Mouse (Mus musculus): Measurements from ENCODE around the gene Cip2a. TPM values are rescaled to one million over a fixed set of nuclear protein-coding genes. Genes with fewer than 3 reads are reported as not detected.
A peak's percentile ranks its signal among the peaks of the same experiment; 100 is the strongest.

The Cip2a gene
- 10 to 100 TPM; 10.8 to 12.2 TPM for total RNA-seq (2021)
- long read RNA-seq, experiment 1, partial matches to known transcripts, result 0 of 4 reads
- long read RNA-seq, experiment 1, other reads (novel, unspliced or antisense), result 2 of 4 reads
- long read RNA-seq, experiment 2, partial matches to known transcripts, result 0 of 4 reads
- long read RNA-seq, experiment 2, other reads (novel, unspliced or antisense), result 1 of 4 reads

DNA sequence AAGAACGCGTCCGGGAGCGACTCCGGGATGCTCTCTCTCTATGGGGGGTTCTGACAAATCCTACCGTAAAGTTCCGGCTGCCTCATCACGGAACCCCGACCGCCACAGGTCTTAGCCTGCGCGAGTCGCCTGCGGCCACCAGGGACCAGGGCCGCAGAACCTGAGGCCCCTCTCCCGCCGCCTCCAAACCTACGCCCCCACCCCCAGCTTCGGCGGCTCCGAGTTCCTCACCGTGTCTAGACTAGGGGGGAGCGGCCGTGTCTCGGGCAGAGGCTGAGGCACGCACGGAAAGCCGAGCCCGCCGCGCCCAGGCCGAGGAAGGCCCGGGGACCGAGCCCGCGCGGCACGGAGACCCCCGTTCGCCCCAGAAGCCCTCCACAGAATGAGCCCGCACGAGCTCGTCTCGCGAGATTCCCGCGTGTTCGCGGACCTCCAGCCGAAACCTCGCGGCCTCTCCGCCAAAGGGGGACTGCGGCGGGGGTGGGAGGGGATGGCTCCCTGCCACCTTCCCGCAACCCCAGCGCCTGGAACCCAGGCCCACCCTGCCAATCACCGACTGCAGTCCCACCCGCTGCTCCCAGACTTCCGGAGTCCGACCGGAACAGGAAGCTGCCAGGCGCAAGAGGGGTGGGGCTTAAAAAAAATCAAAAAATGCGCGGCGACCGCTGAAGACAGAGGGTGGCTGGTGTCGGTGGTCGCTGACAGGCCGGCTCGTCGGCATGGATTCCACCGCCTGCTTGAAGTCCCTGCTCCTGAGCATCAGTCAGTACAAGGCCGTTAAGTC is at the start of gene Cip2a, which contains the start of gene Dzip3:
Gene Cip2a, plus strand, starts transcription at position 627 of the 784 bp plus-strand sequence.
Gene Dzip3, minus strand, starts transcription at position 607 of the 784 bp plus-strand sequence.
- peak; percentile 89 to 93 for DNase-seq (ENCODE audit: low spot score in 2 of 2)

DNA sequence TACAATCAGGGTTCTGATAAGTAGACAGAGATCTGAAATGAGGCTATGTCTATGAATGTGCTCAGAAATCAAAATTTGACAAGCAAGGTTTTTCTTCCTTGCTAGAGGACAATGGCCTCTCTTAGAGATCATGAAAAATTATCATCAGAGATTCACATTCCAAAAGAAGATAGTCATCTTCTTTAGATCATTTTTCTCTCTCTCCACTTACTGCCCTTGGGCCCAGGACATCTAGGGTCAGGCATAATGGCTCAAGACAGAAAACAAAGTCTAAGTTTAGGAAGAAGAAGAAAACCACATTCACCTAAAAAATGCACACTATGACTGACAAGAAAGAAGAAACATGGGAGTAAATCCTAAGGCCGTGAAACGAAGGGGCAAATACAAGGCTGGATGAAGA is 21.0 kb upstream of the Cip2a start:
- no peak for DNase-seq (ENCODE audit: low spot score in 2 of 2)

DNA sequence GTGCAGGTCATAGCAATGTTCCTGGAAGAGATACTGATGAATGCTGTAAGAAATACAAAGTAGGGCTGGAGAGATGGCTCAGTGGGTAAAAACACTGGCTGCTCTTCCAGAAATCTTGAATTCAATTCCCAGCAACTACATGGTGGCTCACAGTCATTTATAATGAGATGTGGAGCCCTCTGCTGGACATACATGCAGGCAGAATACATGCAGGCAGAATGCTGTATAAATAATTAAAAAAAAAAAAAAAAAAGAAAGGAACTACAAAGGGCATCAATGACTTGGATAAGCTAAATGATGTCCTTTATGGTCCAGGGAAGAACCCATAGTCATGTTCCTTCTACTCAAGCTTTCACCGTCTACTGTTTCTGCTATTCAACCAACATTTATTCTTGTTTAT is 20.4 kb upstream of the Cip2a start:
- no peak for DNase-seq (ENCODE audit: low spot score in 2 of 2)

DNA sequence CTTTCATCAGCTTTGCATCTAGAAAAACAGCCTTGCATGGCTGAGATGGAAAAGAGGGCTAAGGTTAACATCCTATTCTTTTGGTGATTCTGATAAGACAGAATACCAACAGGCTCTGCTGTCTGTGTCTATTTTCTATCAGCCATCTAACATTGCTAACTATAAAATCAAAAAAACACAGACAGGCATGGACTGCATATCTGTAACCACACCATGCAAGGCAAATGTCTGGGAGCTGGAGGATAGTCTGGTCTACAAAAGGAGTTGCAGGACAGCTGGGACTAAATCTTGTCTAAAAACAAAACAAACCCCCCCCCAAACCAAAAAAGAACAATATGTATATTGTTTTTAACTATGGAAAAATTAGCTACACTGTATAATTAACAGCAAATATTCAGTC is 14.0 kb upstream of the Cip2a start:
- DNase-seq (ENCODE audit: low spot score in 2 of 2), result no peak

DNA sequence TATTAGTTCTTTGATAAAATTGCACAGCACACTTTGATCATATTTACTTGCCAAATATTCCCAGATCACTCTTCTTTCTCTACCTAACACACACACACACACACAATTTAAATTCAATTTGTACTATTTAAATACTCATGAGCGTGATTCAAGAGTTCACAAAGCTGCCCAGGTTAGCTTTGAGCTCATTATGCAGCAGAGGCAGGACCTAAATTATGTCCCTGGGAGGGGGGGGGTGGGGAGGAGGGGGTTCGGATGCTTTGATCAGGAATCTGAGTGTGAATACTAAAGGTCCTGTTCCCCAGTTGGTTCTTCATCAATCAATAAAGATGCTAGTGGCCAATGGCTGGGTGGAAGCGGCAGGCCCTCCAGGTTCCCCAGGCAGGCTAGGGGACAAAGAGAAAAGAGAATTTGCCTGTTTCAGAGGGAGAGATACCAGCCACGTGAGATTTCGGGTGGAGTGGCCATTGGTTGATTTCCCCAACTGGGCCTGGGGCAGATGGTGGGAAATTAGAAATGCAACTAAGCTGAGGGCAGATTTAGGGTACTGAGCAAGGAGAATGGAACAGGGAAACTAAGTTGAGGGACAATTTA is 8.9 kb upstream of the Cip2a start:
- DNase-seq (ENCODE audit: low spot score in 2 of 2), result no peak

DNA sequence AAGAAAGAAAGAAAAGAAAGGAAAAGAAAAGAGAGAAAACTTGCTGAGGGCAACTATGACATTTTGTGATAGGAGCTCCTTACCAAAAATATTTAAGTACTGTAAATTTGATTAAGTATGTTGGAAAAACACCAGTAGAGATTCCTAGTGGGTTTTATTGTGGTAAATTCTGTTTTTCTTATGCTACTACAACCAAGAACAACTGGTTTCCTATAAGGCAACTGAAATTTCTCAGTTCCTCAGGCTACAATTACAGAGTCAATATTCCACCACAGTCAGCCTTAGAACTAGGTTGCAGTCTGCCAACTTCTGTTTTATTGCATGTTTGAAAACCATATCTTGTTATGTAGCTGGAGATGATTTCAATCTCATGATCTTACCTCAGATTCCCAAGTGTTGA is 4.3 kb upstream of the Cip2a start:
- DNase-seq (ENCODE audit: low spot score in 2 of 2), result no peak

DNA sequence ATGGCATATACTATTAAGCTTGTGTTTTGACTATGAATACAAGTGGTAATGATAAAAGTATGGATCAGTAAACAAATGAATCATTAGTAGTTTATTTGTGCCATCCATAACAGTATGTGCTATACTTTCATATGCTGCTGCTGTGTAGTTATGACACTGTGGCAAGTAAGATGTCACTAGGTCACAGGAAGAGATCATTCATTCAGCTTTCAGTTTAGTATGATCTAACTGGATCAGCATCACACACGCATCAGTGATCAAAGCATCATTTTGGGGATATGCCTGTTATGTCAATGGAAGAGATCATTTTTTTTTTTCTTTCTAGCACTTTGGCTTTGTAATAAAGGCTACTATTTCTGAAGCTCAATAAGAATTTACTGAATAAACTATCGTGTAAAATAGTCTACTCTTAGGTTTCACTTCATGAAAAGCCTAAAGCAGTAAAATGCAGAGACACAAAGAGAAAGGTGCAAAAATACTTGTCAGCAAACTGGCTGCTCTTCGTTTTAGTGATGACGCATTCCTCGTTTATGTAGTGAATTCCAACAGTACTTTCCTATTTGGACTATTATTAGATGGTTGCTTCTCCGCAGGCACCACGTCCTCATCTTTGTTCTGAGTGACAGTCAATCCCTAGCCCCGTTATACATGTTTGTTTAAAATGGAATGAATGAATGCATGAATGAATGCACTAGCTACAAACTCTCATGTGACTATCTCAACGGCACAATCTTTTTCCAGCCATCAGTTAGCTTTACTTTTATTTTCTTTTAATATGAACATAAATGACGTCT is 1.4 kb upstream of the Cip2a start:
- no peak for DNase-seq (ENCODE audit: low spot score in 2 of 2)

DNA sequence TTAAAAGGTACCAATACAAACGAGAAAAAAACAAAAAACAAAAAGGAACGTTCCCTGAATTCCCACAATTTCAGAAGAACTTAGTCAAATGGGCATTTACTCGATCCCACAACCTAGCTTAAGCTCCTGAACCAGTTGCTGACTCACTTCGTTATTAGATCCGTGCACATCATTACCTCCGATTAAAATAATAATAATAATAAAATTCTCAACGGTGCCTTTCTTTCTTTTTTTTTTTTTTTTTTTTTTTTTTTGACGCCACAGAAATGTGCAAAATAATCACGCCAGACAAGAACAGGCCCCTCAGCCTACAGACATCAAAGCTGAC is 790 bp upstream of the Cip2a start:
- DNase-seq (ENCODE audit: low spot score in 2 of 2), result no peak

DNA sequence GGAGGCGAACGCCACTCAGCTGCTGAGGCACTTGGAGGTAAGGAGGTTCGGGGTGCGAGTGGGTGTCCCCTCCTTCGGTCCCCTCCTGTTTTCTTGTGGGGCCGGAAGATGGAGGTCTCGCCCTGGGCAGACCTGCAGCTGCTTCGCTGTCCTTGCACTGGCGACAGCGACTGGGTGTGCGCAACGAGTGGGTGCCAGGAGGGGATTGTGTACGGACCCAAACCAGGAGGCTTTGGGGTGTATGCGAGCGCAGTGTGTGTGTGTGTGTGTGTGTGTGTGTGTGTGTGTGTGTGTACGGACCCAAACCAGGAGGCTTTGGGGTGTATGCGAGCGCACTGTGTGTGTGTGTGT is 333 bp downstream of the Cip2a start:
- no peak for DNase-seq (ENCODE audit: low spot score in 2 of 2)

DNA sequence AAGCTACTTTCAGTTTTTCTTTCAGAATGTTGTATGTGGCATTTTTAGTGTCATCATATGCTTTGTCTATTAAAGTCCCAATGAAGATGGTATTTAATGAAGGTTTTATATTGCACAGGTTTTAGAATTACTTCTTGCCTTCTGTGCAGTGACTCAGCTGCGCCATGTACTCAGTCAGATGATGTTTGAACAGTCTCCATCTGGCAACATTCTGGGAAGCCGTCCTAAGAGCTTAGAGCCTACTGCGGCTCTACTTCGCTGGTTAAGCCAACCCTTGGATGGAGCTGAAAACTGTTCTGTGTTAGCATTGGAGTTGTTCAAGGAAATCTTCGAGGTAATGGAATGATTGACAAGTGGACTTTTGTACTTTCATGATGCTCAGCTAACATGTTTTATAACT is 10.2 kb downstream of the Cip2a start:
- no peak for DNase-seq (ENCODE audit: low spot score in 2 of 2)

DNA sequence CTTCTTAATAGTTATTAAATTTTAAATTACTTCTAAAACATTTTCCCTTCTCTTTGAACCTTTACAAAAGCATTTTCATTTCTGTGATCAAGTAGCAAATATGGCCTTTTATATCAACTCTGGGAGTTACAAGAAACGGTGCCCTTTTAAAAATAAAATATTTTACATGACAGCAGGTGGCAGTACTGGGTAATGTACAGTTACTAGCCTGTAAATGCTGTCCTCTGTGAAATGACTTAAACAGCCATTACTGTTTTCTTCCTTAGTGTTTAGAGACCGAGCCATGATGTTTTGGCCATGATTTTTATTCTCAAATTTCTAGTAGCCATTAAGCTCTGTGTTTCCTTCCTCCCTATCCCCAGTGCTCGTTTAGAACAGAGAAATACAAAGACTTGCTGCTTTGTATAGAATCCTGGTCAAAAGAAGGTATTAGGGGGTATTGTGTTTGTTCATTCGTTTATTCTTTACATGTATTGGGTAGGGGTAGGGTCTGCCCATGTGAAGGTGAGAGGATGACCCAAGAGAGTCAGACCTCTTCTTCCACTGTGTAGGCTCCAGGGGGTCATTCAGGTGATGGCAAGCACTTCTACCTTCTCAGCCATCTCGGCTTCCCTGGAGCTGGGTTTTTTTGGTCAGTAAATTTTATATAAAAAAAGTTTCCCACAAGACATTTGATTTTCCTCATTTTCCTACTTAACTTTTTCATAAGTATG is 22.8 kb downstream of the Cip2a start:
- no peak for DNase-seq (ENCODE audit: low spot score in 2 of 2)

DNA sequence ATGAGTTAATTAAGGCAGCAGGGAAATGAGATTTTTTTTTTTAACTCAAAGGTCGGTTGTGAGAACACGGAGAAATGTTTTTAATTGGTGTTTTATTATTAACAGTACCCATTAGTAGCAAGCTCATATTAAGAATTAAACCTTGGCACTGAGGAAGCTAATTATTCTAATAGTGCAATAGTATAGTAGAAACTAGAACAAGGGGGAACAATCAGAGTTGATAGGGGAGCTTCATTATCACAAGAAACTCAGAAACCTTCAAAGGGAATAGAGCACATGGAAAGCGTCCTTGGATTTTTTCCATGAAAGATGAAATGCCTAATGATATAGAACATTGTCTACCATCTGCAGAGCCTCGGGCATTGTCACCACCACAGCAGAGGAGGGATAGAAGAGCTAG is 41.9 kb downstream of the Cip2a start:
- no peak for DNase-seq (ENCODE audit: low spot score in 2 of 2)

DNA sequence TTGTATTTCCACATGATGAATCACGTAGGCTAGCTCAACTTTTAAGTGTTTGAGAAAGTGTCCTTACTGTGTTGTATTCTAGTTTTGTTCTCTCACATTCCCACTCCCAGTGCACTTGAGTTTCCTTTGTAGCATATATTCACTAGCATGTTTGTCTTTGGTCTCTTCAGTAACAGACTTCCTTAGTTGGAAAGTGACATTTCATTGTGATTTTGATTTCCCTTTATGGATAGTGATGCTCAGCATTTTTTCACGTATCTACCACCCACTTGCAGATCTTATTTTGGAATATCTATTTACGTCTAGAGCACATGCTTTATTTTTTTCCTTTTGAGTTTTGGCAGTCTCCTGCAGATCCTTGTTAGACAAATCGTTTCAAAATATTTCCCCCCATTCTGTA is 43.8 kb downstream of the Cip2a start:
- no peak for DNase-seq (ENCODE audit: low spot score in 2 of 2)

DNA sequence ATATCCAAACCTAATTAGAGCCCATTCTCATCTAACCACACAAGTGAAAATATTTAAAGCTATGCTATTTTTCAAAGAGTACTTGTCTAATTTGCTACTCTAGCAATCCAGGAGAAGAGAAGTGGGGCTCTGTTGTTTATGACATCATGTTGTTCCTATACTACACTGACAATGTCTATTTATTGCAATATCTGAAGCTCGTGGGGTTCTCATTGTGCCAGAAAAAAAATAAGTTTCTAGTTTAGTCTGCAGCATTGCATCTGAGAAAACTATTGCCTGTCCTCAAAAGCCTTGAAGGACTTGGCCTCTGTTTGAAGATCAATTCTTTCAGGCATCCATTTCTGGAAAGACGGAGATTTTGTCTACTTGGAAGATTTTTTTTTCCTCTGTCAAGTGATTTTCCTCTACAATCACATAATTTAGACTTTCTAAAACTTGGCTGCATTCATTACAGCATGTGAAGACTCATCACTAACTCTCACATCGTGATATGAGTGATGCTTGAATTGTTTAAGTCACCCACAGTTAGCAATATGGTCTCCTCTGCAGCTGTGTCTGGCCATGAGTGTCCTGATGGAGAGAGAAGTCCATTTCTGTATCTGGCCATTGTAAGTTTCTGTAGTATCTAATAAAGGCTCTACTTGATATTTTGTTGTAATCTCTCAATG is 46.7 kb downstream of the Cip2a start:
- no peak for DNase-seq (ENCODE audit: low spot score in 2 of 2)

DNA sequence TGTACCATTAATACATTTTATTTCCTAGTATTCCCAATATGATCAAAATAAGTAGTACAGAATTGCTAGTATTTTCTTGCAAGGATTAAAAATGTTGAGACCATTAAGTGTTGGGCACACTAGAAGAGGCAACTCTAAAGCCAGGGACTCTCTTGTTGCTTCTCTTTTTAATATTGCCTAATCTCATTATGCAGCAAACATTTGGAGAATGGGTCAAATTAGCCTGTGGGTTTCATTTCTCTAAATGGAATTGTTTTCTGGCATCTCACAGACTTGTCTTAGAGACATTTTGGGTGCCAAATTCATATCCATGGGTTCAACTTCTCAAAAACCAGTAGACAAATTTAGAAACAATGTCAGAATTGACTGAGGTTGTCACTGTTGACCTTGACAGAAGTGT is 55.2 kb downstream of the Cip2a start:
- DNase-seq (ENCODE audit: low spot score in 2 of 2), result no peak

DNA sequence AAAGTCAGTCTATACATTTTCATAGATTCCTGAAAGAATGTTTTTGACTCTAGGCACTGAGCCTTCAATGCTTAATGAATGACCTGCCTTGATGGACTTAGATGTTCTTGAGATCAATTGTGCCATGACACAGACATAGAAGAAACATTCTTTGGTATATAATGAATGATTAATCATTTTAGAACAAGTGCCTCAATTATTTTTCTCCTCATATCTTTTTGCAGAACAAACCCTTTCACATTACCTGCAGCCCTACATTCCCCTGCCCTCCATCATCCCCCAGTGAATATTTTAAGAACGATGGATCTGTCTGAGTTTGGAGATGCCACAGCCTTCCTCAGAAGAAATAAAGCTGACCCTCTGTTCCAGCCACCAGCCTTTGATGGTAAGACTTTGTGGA is 63.2 kb downstream of the Cip2a start, which contains the start of gene Myh15:
Gene Myh15, plus strand, starts transcription at position 301 of the 400 bp plus-strand sequence.
- DNase-seq (ENCODE audit: low spot score in 2 of 2), result no peak

Measured in gastrocnemius, postnatal 4 days (tissue).